Mouse (Mus musculus) retina, postnatal 7 days (tissue): ENCODE measurements around the gene Myl9.
"Not testable (repeated sequence)": the region's sequence is repeated elsewhere in the genome, so short reads cannot be mapped to it uniquely, and the experiment has no call there.

ENCODE experiments used
- DNase-seq: peaks from one replicate; pipeline ENCODE4 v3.0.0-alpha.2; 2012; ENCODE audit warnings: low read depth, low spot score

Myl9 gene

GRCm38 (mm10) chr2:156784016-156784585 lies 8.9 kb downstream of the Myl9 start:
- no peak for DNase-seq

GRCm38 (mm10) chr2:156784891-156785290 lies 9.7 kb downstream of the Myl9 start:
- no peak for DNase-seq

- not testable (repeated sequence) for DNase-seq
These were observed 11.1 kb downstream of the Myl9 start for GRCm38 (mm10) chr2:156786369-156786768.

- DNase-seq: no peak
These were observed 12.0 kb downstream of the Myl9 start for GRCm38 (mm10) chr2:156787090-156787775.

GRCm38 (mm10) chr2:156787776-156788105 lies 12.5 kb downstream of the Myl9 start:
- no peak for DNase-seq

GRCm38 (mm10) chr2:156788836-156789235 lies 13.6 kb downstream of the Myl9 start:
- no peak for DNase-seq

- no peak for DNase-seq
These were observed 23.3 kb downstream of the Myl9 start for GRCm38 (mm10) chr2:156798516-156798915.

GRCm38 (mm10) chr2:156801045-156801444 lies 25.8 kb downstream of the Myl9 start:
- DNase-seq: no peak

- DNase-seq: not testable (repeated sequence)
These were observed 26.9 kb downstream of the Myl9 start for GRCm38 (mm10) chr2:156802116-156802515.

- DNase-seq: no peak
These were observed 28.6 kb downstream of the Myl9 start for GRCm38 (mm10) chr2:156803698-156804372.

GRCm38 (mm10) chr2:156804589-156804988 lies 29.4 kb downstream of the Myl9 start:
- DNase-seq: no peak

GRCm38 (mm10) chr2:156806886-156807285 lies 31.7 kb downstream of the Myl9 start:
- no peak for DNase-seq

GRCm38 (mm10) chr2:156809579-156809978 lies 34.4 kb downstream of the Myl9 start:
- DNase-seq: peak; percentile 40

GRCm38 (mm10) chr2:156810716-156811115 lies 35.5 kb downstream of the Myl9 start:
- DNase-seq: no peak

GRCm38 (mm10) chr2:156811556-156811955 lies 36.3 kb downstream of the Myl9 start:
- DNase-seq: no peak

GRCm38 (mm10) chr2:156814344-156814801 lies 39.2 kb downstream of the Myl9 start:
- DNase-seq: no peak

- no peak for DNase-seq
These were observed 39.7 kb downstream of the Myl9 start for GRCm38 (mm10) chr2:156814893-156815292.

- no peak for DNase-seq
These were observed 40.2 kb downstream of the Myl9 start for GRCm38 (mm10) chr2:156815412-156815811.

GRCm38 (mm10) chr2:156816116-156816515 lies 40.9 kb downstream of the Myl9 start:
- no peak for DNase-seq

- DNase-seq: not testable (repeated sequence)
These were observed 49.9 kb downstream of the Myl9 start for GRCm38 (mm10) chr2:156825128-156825527.
